Mouse (Mus musculus): Measurements from ENCODE around the gene 5730507C01Rik. TPM values are rescaled to one million over a fixed set of nuclear protein-coding genes. Genes with fewer than 3 reads are reported as not detected.
"Not testable (repeated sequence)": the region's sequence is repeated elsewhere in the genome, so short reads cannot be mapped to it uniquely, and the experiment has no call there.

Gene 5730507C01Rik
- polyA plus RNA-seq (2015; fragmentation: Nextera tagmentation; extraction: Ambion mirVana) = 3.0 TPM in 2 replicates

DNA sequence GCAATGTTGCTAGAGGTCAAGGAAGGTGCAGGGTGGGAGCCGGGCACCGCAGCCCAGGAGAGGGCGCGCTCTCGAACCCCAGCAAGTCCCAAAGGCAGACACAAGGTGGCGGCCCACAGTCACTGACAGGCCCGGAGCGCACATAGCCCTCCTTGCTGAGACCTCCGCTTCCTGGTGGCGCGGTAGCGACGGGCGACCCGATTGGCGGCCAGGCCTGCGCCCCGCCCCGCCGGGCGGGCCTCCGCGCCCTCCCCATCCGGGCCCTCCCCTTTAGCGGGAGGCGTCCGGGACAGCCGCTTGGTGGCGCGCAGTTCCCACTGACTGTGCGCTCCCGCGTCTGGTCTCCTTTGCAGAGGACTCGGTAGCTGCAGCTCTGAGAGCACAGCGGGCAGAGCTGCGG, at the start of gene 5730507C01Rik:
TSS of gene 5730507C01Rik (plus strand) at position 340 of the 400 bp plus-strand sequence.
- H3K4me3 ChIP-seq = peak within 1 kb of the TSS; percentile 46
- no peaks in the 10 kb centered on the region for H3K4me1 ChIP-seq (replicated peaks)
- 6% methylated on average over 35 of the region's 36 CpGs for WGBS
- peak within 1 kb of the TSS; percentile 25; the same call in 1 of the 2 replicates for H3K9ac ChIP-seq
- no peaks in the 10 kb centered on the region for H3K27me3 ChIP-seq
- H3K27ac ChIP-seq (replicated peaks) = 0 out of 2 replicates have a peak within 1 kb of the TSS, but pooled peaks have one; percentile 11
- peak; percentile 87 for ATAC-seq (ENCODE audit: low FRiP score, low read depth)
- H3K9me3 ChIP-seq = 0 out of 2 replicates have a peak, but pooled peaks cover 6% of the 10 kb centered on the region
- no peaks in the 10 kb centered on the region for H3K36me3 ChIP-seq
- peak within 1 kb of the TSS; percentile 49 for H3K4me2 ChIP-seq

DNA sequence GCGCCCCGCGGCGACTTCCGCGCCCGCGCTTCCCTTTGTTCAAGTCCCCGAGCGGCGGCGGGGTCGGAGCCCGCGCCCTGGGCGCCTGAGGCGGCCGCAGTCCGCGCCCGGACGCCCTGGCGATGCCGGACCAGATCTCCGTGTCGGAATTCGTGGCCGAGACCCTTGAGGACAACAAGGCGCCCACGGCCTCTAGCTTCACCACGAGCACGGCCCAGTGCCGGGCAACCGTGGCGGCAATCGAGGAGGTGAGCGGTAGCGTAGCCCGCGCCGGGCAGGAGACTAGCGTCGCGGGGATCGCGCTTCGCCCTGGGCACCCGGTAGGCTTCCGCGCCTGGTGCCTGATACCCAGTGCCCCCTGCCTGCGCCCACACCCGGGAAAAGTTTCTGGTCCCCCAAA, 306 bp downstream of the 5730507C01Rik start:
- 4% methylated on average over 52 of the region's 52 CpGs for WGBS
- not testable (repeated sequence) for H3K4me1 ChIP-seq (replicated peaks); ATAC-seq (ENCODE audit: low FRiP score, low read depth); H3K27me3 ChIP-seq; H3K9me3 ChIP-seq; H3K36me3 ChIP-seq
- Histone ChIP-seq H3K4me2 (peak overlapping the region; percentile 49), H3K4me3 (peak overlapping the region; percentile 46), H3K27ac (replicated peaks) (0 out of 2 replicates have a peak overlapping the region, but pooled peaks have one; percentile 11), H3K9ac (peak overlapping the region; percentile 25; the same call in 1 of the 2 replicates)

DNA sequence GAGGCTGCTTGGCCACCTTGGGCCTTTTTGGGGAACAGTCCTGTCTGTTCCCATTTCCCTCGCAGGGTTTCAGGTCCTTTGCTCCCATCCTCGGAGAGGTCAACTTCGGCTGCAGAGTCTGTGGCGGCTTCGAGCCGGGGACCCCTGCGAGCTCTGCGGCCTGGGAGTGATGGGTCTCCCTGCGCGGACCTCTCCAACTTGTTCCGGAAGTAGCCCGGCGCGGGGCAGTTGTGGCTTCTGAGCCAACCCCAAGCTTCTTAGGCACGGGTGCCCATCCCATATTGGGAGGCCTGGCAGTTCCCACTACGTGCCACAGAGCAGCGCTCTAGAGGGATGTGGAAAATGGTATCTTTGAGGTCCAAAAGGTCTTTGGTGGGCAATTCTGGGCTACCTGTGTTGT, 767 bp downstream of the 5730507C01Rik start:
- not testable (repeated sequence) for H3K4me1 ChIP-seq (replicated peaks); H3K9me3 ChIP-seq; H3K36me3 ChIP-seq; H3K27me3 ChIP-seq; H3K27ac ChIP-seq (replicated peaks); ATAC-seq (ENCODE audit: low FRiP score, low read depth); H3K9ac ChIP-seq
- Histone ChIP-seq H3K4me3 (peak overlapping the region; percentile 46), H3K4me2 (peak overlapping the region; percentile 49)
- 17% methylated on average over 17 of the region's 17 CpGs for WGBS

All from hindbrain, embryonic 15.5 days (tissue).